Mouse (Mus musculus) intestine, embryonic 16.5 days (tissue): ENCODE results near the gene A530032D15Rik. TPM values are rescaled to one million over a fixed set of nuclear protein-coding genes. Genes with fewer than 3 reads are reported as not detected.
"Not testable (repeated sequence)": the region's sequence is repeated elsewhere in the genome, so short reads cannot be mapped to it uniquely, and the experiment has no call there.

Source experiments
- ATAC-seq: fragments of 200-750 bp; cut with Nextera tagmentation; 2 replicates; pipeline ENCODE4 v1.8.0; 2017; ENCODE audit warnings: moderate TSS enrichment, moderate library complexity
- H3K27ac ChIP-seq: fragments of 300-500 bp; sonication (generic); 2 replicates; pipeline ENCODE4 v1.5.1; 2014; ENCODE audit warnings: mild to moderate bottlenecking, low read length
- H3K27me3 ChIP-seq: fragments of 300-500 bp; sonication (generic); replicated peaks from 2 replicates; pipeline ENCODE4 v1.6.1; 2014; ENCODE audit warnings: low read length, control low read depth, mixed read lengths; ENCODE audit not compliant: control insufficient read depth, insufficient read depth
- H3K36me3 ChIP-seq: fragments of 300-500 bp; sonication (generic); 2 replicates; pipeline ENCODE4 v1.6.1; 2014; ENCODE audit warnings: low read length, control low read depth; ENCODE audit not compliant: control insufficient read depth, insufficient read depth
- H3K4me1 ChIP-seq: fragments of 300-500 bp; sonication (generic); 2 replicates; pipeline ENCODE4 v1.6.1; 2014; ENCODE audit warnings: low read length, control low read depth, mixed read lengths; ENCODE audit not compliant: control insufficient read depth, insufficient read depth
- H3K4me2 ChIP-seq: fragments of 300-500 bp; sonication (generic); 2 replicates; pipeline ENCODE4 v1.6.1; 2014; ENCODE audit warnings: low read depth, low read length, control low read depth
- H3K4me3 ChIP-seq: fragments of 300-500 bp; sonication (generic); 2 replicates; pipeline ENCODE4 v1.5.1; 2014; ENCODE audit warnings: mild to moderate bottlenecking, low read length
- H3K9ac ChIP-seq: fragments of 300-500 bp; sonication (generic); 2 replicates; pipeline ENCODE4 v1.6.1; 2014; ENCODE audit warnings: low read depth, low read length
- H3K9me3 ChIP-seq: fragments of 300-500 bp; sonication (generic); 2 replicates; pipeline ENCODE4 v1.6.1; 2016; ENCODE audit warnings: low read length, control low read depth; ENCODE audit not compliant: control insufficient read depth
- WGBS: fragments of 180-500 bp; shearing (Covaris S2); extraction: QIAGEN DNeasy Blood & Tissue Kit; methylation state at CpG from one replicate; pipeline ENCODE4 v1.1.7; 2014; 5-methylcytosine and 5-hydroxymethylcytosine counted together
- polyA plus RNA-seq: library from polyadenylated mRNA; unstranded; fragments of >200 nt; fragmentation: Nextera tagmentation; extraction: Ambion mirVana; gene quantifications from 2 replicates; pipeline ENCODE4 v1.2.1, GENCODE M21; 2015

The A530032D15Rik gene
- polyA plus RNA-seq, 1 experiment from 2014 or later = not detected

GRCm38 (mm10) chr1:85111572-85111971, 1.9 kb upstream of the A530032D15Rik start:
- not testable (repeated sequence) for H3K4me1 ChIP-seq, H3K9ac ChIP-seq, H3K4me3 ChIP-seq, H3K27me3 ChIP-seq, H3K9me3 ChIP-seq, H3K27ac ChIP-seq, H3K36me3 ChIP-seq, H3K4me2 ChIP-seq, ATAC-seq
- 67% methylated on average over 9 of the region's 10 CpGs for WGBS

- not testable (repeated sequence) for H3K4me3 ChIP-seq, H3K4me1 ChIP-seq, H3K9me3 ChIP-seq, H3K27ac ChIP-seq, H3K36me3 ChIP-seq, H3K4me2 ChIP-seq, ATAC-seq, H3K9ac ChIP-seq, H3K27me3 ChIP-seq
- WGBS = 78% methylated on average over 2 of the region's 3 CpGs
These were observed 1.2 kb upstream of the A530032D15Rik start for GRCm38 (mm10) chr1:85110876-85111275.

DNA sequence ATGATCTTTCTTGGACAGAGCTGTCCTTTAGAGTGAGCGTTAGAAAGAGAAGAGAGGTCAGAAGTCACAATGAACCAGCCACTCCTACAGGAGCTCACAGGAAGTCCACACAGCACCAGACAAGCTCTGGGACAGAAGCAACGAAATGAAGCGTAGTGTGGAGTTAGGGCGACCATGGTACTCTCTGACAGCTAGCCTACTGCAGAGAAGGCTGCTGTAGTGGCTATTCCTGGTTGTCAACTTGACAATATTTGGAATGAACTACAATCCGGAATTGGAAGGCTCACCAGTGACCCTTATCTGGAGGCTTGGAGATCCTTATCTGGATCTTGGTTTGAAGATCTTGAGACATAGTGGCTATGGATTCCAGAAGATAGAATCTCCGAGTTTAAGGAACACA, 3.6 kb downstream of the A530032D15Rik start:
- not testable (repeated sequence) for ATAC-seq, H3K4me3 ChIP-seq, H3K27me3 ChIP-seq, H3K4me2 ChIP-seq, H3K9me3 ChIP-seq, H3K4me1 ChIP-seq, H3K27ac ChIP-seq, H3K9ac ChIP-seq, H3K36me3 ChIP-seq
- WGBS = 68% methylated on average over 5 of the region's 6 CpGs

GRCm38 (mm10) chr1:85105336-85105735, 4.3 kb downstream of the A530032D15Rik start:
- not testable (repeated sequence) for H3K9me3 ChIP-seq, H3K4me2 ChIP-seq, H3K4me3 ChIP-seq, H3K27me3 ChIP-seq, H3K9ac ChIP-seq, H3K36me3 ChIP-seq, H3K4me1 ChIP-seq, H3K27ac ChIP-seq, ATAC-seq
- WGBS = 75% methylated on average over 4 of the region's 4 CpGs

GRCm38 (mm10) chr1:85101754-85102153, 7.9 kb downstream of the A530032D15Rik start:
- not testable (repeated sequence) for ATAC-seq, H3K36me3 ChIP-seq, H3K27ac ChIP-seq, H3K4me1 ChIP-seq, H3K27me3 ChIP-seq, H3K9ac ChIP-seq, H3K9me3 ChIP-seq, H3K4me3 ChIP-seq, H3K4me2 ChIP-seq
- WGBS = 80% methylated on average over 4 of the region's 4 CpGs

- ATAC-seq, H3K4me3 ChIP-seq, H3K4me1 ChIP-seq, H3K27me3 ChIP-seq, H3K9me3 ChIP-seq, H3K9ac ChIP-seq, H3K27ac ChIP-seq, H3K4me2 ChIP-seq, H3K36me3 ChIP-seq: not testable (repeated sequence)
- 75% methylated on average over 1 of the region's 1 CpGs for WGBS
These were observed 9.8 kb downstream of the A530032D15Rik start, which contains the start of gene Gm10553 for GRCm38 (mm10) chr1:85099864-85100263. TSS of gene Gm10553 (plus strand) at chr1:85100164.

DNA sequence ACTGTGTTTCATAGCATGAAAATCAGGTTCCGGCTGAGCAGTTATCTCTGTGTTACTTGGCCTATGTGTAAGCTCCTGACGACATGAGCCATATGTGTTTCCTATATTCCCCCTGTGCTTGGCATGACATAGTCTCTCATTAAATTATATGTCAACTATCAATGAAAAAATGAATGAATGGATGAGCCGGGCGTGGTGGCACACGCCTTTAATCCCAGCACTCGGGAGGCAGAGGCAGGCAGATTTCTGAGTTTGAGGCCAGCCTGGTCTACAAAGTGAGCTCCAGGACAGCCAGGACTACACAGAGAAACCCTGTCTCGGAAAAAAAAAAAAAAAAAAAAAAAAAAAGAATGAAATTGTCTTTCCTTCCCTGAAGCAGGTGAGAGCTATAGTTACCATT, 10.6 kb downstream of the A530032D15Rik start:
- H3K27ac ChIP-seq, H3K4me3 ChIP-seq, H3K27me3 ChIP-seq, H3K9me3 ChIP-seq, H3K4me2 ChIP-seq, H3K9ac ChIP-seq, H3K36me3 ChIP-seq, ATAC-seq, H3K4me1 ChIP-seq: not testable (repeated sequence)
- 86% methylated on average over 5 of the region's 7 CpGs for whole genome bisulfite sequencing

DNA sequence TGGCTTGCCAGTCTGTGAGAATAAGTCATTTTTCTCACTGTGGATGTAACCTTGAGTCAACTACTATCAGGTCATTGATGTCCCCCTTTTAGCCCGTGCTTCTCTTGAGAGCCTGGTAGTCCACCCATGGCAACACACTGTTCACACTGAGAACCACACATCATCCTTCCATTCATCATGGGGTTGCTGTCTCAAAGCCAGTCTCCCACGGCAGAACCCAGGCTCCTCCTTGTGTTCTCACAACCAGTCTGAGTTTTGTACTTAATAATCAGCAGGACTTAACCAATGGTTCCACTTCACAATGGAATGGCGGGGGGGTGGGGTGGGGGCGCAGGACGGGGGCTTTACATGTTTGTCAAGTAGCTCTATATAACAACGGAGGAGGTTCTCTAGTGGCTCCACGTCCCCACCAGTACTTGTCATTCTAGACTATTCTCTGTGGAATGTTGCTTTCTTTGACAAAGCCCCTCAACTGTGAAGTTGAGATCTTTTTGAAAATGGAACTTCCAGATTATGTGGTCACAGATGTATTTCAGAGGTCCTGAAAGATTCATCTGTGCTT, 16.6 kb downstream of the A530032D15Rik start:
- not testable (repeated sequence) for ATAC-seq, H3K4me2 ChIP-seq, H3K27ac ChIP-seq, H3K36me3 ChIP-seq, H3K9me3 ChIP-seq, H3K27me3 ChIP-seq, H3K9ac ChIP-seq, H3K4me3 ChIP-seq, H3K4me1 ChIP-seq
- 81% methylated on average over 6 of the region's 7 CpGs for WGBS

DNA sequence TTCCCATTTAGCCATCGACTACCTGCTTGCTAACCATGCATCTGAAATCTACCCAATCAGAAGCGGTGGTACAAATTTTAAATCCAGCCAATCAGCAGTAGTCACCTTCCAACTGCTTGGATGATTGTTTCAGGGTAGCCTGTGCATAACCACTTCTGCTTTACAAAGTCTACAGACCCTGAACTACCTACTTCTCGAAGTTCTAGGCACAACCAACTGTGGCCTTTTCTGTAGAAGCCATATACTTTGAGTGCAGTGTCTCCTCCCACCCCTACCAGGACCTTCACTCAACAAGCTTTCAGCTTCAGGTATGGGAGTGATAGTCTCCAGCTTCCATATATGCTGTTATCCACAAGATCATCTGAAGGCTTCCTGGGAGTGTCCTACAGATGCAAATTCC, 17.5 kb downstream of the A530032D15Rik start:
- not testable (repeated sequence) for H3K4me1 ChIP-seq, ATAC-seq, H3K36me3 ChIP-seq, H3K9ac ChIP-seq, H3K27me3 ChIP-seq, H3K4me2 ChIP-seq, H3K27ac ChIP-seq, H3K4me3 ChIP-seq, H3K9me3 ChIP-seq
- 32% methylated on average over 1 of the region's 3 CpGs for WGBS

DNA sequence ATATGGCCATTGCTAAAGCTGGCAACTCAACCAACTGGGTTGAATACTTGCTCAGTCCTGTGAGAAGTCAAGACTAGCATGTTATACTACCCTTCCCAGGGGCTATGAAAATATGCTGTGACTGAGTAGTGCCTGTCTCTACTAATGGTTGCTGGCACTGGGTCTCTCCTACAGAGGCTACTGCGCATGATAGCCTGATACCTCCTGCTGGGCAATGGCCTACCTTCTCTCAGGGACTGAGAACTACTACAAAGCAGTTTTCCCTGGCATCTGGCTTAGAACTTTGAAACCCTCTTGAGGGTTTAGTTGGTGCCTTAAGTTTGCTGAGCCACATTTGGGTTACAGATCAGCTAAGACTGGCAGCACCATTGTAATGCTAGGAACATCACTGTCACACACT, 23.4 kb downstream of the A530032D15Rik start:
- not testable (repeated sequence) for H3K4me1 ChIP-seq, ATAC-seq, H3K27me3 ChIP-seq, H3K36me3 ChIP-seq, H3K27ac ChIP-seq, H3K9me3 ChIP-seq, H3K4me3 ChIP-seq, H3K9ac ChIP-seq, H3K4me2 ChIP-seq
- 100% methylated on average over 1 of the region's 1 CpGs for WGBS
